Mouse (Mus musculus): ENCODE measurements around the gene Kmt2c.
"Not testable (repeated sequence)": the region's sequence is repeated elsewhere in the genome, so short reads cannot be mapped to it uniquely, and the experiment has no call there.

Kmt2c gene

GRCm38 (mm10) chr5:25515767-25516166 is 17.2 kb upstream of the Kmt2c start, which contains the start of gene Cct8l1:
TSS of gene Cct8l1 (plus strand) at chr5:25516067.
- no peak for DNase-seq (ENCODE audit: inconsistent ontology term)

GRCm38 (mm10) chr5:25506041-25506440 is 7.5 kb upstream of the Kmt2c start:
- DNase-seq (ENCODE audit: inconsistent ontology term), result no peak

DNA sequence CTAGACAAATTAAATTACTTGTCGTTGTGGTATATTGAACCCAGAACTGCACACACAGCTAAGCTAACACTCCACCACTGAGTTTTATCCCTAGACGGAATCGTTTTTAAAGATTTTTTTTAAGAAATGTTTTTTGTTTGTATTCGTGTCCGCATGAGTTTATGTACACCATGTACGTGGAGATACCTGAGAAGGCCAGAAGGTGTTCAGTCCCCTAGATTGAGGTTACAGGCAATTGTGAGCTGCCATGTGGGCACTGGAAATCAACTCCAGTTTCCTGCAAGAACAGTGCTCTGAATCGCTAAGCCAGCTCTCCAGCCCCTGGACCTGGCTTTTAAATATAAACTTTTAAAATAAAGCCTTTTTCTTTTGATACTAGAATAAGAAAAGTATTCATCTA is 2.1 kb upstream of the Kmt2c start:
- no peak for DNase-seq (ENCODE audit: inconsistent ontology term)

DNA sequence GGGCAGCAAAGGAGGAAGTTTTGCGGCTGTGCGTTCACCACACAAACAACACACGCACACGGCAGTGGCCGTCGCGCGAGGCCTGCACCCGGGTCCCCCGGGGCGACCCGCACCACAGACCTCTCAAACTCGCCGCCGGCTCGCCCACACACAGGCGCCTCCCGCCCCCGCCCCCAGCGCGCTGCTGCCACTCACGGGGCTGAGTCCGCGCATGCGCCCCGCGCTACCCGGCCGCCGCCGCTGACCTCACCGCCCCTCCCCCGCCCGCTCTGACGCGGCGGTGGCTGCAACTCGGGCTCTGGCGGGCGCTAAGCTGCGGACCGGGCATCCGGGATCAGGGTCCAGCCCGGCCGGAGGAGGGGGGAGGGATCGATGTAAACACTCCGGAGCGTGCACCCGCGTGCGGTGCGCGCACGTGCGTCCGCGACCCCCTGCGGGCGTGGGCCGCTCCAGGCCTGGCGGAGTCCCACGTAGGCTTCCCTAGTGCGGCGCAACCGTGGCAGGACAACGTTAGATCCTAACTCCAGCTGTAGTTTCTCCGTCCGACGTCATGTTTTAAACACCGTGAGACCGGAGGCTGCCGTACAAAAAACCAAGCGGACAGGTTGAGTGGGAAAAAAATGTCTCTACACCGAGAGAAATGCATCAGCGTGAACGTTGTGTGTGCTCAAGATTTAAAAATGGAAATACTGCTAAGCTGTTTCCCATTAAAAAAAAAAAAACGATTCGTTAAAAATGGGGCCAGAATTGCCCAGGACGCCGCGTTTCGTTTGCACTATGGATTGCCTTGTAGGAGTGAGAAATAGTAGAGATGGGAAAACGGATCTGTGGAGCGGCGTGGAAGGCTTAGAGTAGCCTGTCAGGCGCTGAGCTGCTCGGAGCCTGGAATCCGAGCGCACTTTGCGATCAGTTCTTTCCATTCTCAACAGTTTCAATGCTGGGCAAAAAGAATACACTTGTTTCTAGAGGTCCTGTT is 1.1 kb upstream of the Kmt2c start:
- DNase-seq (ENCODE audit: inconsistent ontology term), result peak; percentile 99

GRCm38 (mm10) chr5:25498821-25499422 is 339 bp upstream of the Kmt2c start:
- peak; percentile 86 for DNase-seq (ENCODE audit: inconsistent ontology term)

- peak; percentile 62 for DNase-seq (ENCODE audit: inconsistent ontology term)
Observed at GRCm38 (mm10) chr5:25497720-25498345, 750 bp downstream of the Kmt2c start.

GRCm38 (mm10) chr5:25497369-25497719 is 1.2 kb downstream of the Kmt2c start:
- peak; percentile 59 for DNase-seq (ENCODE audit: inconsistent ontology term)

DNA sequence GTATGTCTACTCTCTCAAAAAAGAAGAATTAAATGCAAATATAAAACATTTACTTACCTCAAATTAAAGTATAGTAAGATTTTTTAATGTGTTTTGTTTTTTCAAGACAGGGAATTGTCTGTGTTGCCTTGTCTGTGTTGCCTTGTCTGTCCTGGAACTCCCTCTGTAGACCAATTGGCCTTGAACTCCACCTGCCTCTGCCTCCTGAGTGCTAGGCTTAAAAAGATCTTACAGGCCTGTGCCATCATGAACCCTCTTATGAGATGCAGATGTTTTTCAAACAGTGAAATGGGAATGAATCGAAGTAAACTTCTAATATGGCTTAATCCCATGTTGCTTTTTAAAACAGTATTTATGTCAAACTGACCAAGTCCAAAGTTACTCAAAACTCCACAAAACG is 1.9 kb downstream of the Kmt2c start:
- DNase-seq (ENCODE audit: inconsistent ontology term), result no peak

DNA sequence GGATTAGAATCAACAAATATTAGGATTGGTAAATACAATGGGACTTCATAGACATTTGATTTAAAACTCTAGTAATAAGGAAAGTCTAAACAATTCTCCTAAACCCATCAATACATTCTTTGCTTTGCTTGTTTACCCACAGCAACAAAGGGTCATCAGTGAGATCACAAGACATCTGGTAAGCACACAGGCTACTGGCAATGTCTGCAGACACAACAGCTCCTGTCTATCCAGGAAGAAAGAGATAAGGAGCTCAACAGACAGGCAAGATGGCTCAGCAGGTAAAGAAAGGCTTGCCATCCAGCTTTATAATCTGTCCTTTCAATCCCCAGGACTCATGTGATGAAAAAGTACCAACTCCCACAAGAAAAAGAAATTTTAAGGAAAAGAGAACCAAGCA is 19.7 kb downstream of the Kmt2c start:
- no peak for DNase-seq (ENCODE audit: inconsistent ontology term)

DNA sequence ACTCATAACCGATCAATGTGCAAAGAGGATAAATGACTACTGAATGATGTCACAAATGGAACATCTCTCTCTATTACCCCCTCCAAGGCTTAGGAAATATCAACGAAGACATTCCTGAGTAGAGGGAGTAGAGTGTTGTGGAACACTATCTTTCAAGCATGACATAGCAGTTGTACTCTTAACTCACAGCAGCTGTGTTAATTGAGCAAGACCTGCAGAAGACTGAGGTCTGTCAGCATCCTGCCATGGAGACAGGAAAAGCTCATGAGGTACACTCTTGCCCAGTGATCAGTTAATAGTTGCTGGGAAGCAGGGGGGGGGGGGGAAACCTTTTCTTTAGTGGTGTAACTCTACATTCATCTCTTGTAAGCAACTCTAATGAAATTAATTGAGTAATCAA is 22.8 kb downstream of the Kmt2c start:
- DNase-seq (ENCODE audit: inconsistent ontology term), result no peak

DNA sequence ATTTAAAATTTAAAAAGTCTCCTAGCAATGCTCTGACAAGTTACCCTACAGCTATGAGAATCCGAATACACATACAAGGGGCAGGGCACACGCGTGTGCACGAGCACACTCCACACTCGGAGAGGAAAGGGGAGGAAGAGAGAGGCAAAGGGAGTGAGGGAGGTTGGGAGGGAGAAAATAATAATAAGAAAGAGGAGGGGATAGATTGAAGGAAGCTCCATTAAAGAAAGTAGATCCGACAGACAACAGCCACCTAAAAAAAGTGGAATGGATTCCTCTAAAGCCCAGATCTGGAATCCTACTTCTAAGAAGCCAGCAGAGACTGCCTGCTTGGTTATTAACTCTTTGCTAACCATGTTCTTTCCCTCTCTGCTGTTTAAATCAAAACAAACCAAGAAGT is 26.5 kb downstream of the Kmt2c start:
- DNase-seq (ENCODE audit: inconsistent ontology term), result peak; percentile 35

DNA sequence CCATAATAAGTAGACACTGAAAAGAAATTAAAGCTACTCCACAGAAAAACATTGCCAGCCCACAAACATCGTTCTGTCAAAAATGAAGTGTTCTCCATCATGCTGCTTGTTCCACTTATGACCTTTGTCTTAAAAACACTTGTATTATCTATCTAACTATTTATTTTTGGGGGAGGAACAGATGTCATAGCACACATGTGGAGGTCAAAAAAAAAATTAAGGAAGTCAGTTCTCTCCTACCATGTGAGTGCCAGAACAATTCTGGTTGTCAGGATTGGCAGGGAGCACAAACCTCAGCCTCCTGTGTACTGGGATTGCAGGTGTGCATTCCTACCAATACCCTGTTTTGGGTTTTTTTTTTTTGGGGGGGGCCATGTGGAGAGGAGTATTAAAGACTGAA is 36.6 kb downstream of the Kmt2c start:
- no peak for DNase-seq (ENCODE audit: inconsistent ontology term)

DNA sequence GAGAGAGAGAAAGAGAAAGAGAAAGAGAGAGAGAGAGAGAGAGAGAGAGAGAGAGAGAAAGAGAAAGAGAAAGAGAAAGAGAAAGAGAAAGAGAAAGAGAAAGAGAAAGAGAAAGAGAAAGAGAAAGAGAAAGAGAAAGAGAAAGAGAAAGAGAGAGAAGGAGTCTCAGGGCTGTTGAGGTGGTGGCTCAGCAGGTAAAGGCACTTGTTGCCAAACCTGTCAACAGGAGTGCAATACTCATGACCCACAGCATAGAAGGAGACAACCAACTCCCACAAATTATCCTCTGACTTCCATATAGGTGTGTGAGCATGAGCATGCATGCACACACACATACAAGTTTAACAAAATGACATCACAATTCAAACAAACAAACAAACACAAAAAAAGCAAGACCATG is 43.2 kb downstream of the Kmt2c start:
- not testable (repeated sequence) for DNase-seq (ENCODE audit: inconsistent ontology term)

- DNase-seq (ENCODE audit: inconsistent ontology term), result no peak
Observed at GRCm38 (mm10) chr5:25452691-25453090, 45.9 kb downstream of the Kmt2c start.

- no peak for DNase-seq (ENCODE audit: inconsistent ontology term)
Observed at GRCm38 (mm10) chr5:25437508-25437907, 61.1 kb downstream of the Kmt2c start.

- DNase-seq (ENCODE audit: inconsistent ontology term), result peak; percentile 61
Observed at GRCm38 (mm10) chr5:25436081-25436480, 62.5 kb downstream of the Kmt2c start.

DNA sequence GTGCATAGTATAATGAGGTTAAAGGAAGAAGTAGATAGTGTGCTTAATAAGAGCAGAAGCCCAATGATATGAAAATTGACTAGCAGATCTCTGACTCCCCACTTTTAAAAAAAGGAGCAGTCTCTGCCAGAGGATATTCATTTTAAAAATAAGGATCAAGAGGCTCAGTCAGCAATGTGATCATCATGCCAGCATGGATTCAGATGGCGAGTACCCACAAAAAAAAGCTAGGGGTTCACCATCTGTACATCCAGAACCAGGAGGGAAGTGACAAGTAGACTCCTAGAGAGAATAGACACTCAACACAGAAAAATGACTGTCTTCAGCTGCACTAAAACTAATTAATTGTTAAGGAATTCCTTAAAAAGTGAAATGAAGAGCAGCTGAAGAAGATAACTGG is 76.0 kb downstream of the Kmt2c start:
- DNase-seq (ENCODE audit: inconsistent ontology term), result no peak

GRCm38 (mm10) chr5:25420601-25421000 is 78.0 kb downstream of the Kmt2c start:
- peak; percentile 45 for DNase-seq (ENCODE audit: inconsistent ontology term)

DNA sequence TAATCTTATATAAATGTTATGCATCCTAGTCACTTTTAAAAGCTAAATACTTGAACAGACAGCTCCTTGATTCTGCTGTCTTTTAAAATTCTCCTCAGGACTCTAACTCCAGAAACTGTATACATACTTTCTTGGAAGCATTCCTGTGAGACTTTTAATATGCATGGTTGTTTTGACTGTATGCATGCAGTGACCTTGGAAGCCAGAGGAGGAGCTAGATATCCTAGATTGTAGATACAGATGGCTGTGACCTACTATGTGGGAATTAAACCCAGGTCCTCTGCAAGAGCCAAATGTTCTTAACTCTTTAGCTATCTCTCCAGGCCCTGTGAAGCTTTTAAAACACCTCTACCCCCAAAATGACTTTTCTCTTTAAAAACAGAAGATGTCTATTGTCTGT is 83.2 kb downstream of the Kmt2c start:
- DNase-seq (ENCODE audit: inconsistent ontology term), result no peak

GRCm38 (mm10) chr5:25396727-25397126 is 101.9 kb downstream of the Kmt2c start:
- DNase-seq (ENCODE audit: inconsistent ontology term), result no peak

DNA sequence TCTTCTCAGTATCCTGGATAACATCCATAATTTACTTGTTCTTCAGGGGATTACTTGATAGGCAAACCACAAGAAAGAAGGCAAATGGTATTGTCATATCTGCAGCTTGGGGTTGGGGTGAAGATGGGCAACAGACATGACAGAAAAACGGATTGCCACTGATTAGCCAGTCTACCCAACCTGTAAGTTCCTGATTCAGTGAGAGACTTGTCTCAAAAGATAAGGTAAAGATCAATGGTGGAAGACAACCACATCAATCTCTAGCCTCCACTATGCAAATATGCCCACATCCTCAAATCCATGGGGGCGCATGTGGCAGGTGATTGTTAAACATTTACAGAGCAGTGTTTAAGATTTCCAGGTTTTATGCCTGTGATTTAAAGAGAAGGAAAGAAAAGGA is 105.9 kb downstream of the Kmt2c start:
- DNase-seq (ENCODE audit: inconsistent ontology term), result no peak

- DNase-seq (ENCODE audit: inconsistent ontology term), result no peak
Observed at GRCm38 (mm10) chr5:25383581-25383980, 115.0 kb downstream of the Kmt2c start.

DNA sequence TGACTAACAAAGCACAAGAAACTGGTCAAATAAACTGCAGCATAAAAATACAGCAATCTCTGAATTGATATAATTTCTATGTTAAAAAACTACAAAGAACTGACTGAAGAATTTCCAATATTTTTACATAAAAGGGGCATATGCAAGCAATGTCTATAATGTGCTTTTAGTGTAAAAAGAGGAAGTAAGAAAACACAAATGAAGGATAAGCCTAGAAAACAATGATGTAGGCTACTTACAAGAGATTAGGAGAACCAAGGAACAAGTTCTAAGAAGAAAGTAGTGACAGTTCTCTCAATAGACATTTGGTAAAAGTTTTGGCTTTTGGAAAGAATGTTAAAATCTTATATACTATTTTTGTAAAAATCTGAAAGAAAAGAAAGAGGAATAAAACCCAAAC is 119.4 kb downstream of the Kmt2c start:
- DNase-seq (ENCODE audit: inconsistent ontology term), result no peak

Measured in Muller cell, postnatal 12 days (primary cell).